Mouse (Mus musculus): ENCODE results near the gene Sh3gl1.

DNA sequence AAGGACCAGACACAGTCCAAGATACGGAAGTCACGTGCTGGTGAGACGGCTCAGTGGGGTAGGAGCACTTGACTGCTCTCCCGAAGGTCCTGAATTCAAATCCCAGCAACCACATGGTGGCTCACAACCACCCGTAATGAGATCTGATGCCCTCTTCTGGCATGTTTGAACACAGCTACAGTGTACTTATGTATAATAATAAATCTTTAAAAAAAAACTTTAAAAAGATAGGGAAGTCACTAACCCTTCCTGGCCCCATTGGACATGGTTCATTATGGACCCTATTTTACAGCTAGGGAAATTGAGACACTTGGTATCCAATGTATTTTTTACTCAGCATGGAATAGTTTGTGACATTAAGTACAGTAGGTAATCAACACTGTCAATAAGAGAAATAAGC, 41.1 kb upstream of the Sh3gl1 start:
- TF ChIP-seq CTCF (IDR thresholded peaks at IDR 0.05; ENCODE audit: control insufficient read depth, insufficient read depth, low read length) = no peak
- TF ChIP-seq POLR2A (IDR thresholded peaks at IDR 0.05; ENCODE audit: borderline replicate concordance, control insufficient read depth, low read depth, low read length) = no peak

Measured in bone marrow, adult 2 months (tissue).